Mouse (Mus musculus): ENCODE data around the gene Nfia.

GRCm38 (mm10) chr4:97804638-97805037 lies 32.1 kb downstream of the Nfia start:
- TF ChIP-seq HCFC1 (IDR thresholded peaks at IDR 0.05; ENCODE audit: borderline replicate concordance, insufficient read depth, low read length) (no peak), CHD2 (IDR thresholded peaks at IDR 0.05; ENCODE audit: low read depth, low read length) (no peak), MAFK (IDR thresholded peaks at IDR 0.05; ENCODE audit: insufficient read depth, low read depth, low read length) (no peak), ZC3H11A (IDR thresholded peaks at IDR 0.05; ENCODE audit: borderline replicate concordance, low read depth, low read length) (no peak)

All from ES-E14 (cell line).